Mouse (Mus musculus): ENCODE data around the gene Pi4ka. TPM values are rescaled to one million over a fixed set of nuclear protein-coding genes. Genes with fewer than 3 reads are reported as not detected.

Gene Pi4ka
- polyA plus RNA-seq, 1 experiment from 2014 or later: 33.6 TPM

GRCm38 (mm10) chr16:17257359-17257821, 148.7 kb downstream of the Pi4ka start:
- DNase-seq (ENCODE audit: low spot score): no peak
- Histone ChIP-seq H3K36me3 (peaks cover 57% of the 10 kb centered on the region), H3K4me1 (peaks cover 64% of the 10 kb centered on the region), H3K27me3 (ENCODE audit: insufficient read depth, poor library complexity, severe bottlenecking) (no peaks in the 10 kb centered on the region), H3K9me3 (no peaks in the 10 kb centered on the region), H3K27ac (no peak overlapping the region), H3K4me3 (no peak overlapping the region)
- WGBS: 84% methylated on average over 9 of the region's 9 CpGs

- 75% methylated on average over 2 of the region's 2 CpGs for WGBS
- Histone ChIP-seq H3K4me3 (no peak overlapping the region), H3K36me3 (peaks cover 46% of the 10 kb centered on the region), H3K27me3 (ENCODE audit: insufficient read depth, poor library complexity, severe bottlenecking) (no peaks in the 10 kb centered on the region), H3K27ac (peak overlapping the region; percentile 54; the same call in 1 of the 2 replicates), H3K4me1 (peaks cover 72% of the 10 kb centered on the region), H3K9me3 (no peaks in the 10 kb centered on the region)
- no peak for DNase-seq (ENCODE audit: low spot score)
Observed at GRCm38 (mm10) chr16:17255270-17255669, 150.8 kb downstream of the Pi4ka start.

- 17% methylated on average over 4 of the region's 4 CpGs for WGBS
- no peak for DNase-seq (ENCODE audit: low spot score)
- Histone ChIP-seq H3K36me3 (peaks cover 35% of the 10 kb centered on the region), H3K27me3 (ENCODE audit: insufficient read depth, poor library complexity, severe bottlenecking) (no peaks in the 10 kb centered on the region), H3K9me3 (no peaks in the 10 kb centered on the region), H3K4me3 (peak overlapping the region; percentile 20), H3K4me1 (peaks cover 80% of the 10 kb centered on the region), H3K27ac (peak overlapping the region; percentile 54)
Observed at GRCm38 (mm10) chr16:17254005-17254597, 152.0 kb downstream of the Pi4ka start.

GRCm38 (mm10) chr16:17252841-17253240, 153.3 kb downstream of the Pi4ka start:
- H3K4me1 ChIP-seq: peaks cover 78% of the 10 kb centered on the region
- peak overlapping the region; percentile 72 for H3K27ac ChIP-seq
- H3K36me3 ChIP-seq: peaks cover 23% of the 10 kb centered on the region
- H3K4me3 ChIP-seq: peak overlapping the region; percentile 8; the same call in 1 of the 2 replicates
- H3K9me3 ChIP-seq: no peaks in the 10 kb centered on the region
- H3K27me3 ChIP-seq (ENCODE audit: insufficient read depth, poor library complexity, severe bottlenecking): no peaks in the 10 kb centered on the region
- WGBS: 47% methylated on average over 7 of the region's 7 CpGs
- no peak for DNase-seq (ENCODE audit: low spot score)

- peaks cover 78% of the 10 kb centered on the region for H3K4me1 ChIP-seq
- no peak overlapping the region for H3K4me3 ChIP-seq
- DNase-seq (ENCODE audit: low spot score): peak; percentile 86
- no peaks in the 10 kb centered on the region for H3K9me3 ChIP-seq
- WGBS: 65% methylated on average over 3 of the region's 3 CpGs
- peak overlapping the region; percentile 72; the same call in 1 of the 2 replicates for H3K27ac ChIP-seq
- peaks cover 16% of the 10 kb centered on the region for H3K36me3 ChIP-seq
- H3K27me3 ChIP-seq (ENCODE audit: insufficient read depth, poor library complexity, severe bottlenecking): no peaks in the 10 kb centered on the region
Observed at GRCm38 (mm10) chr16:17252086-17252726, 153.9 kb downstream of the Pi4ka start.

- Histone ChIP-seq H3K27me3 (ENCODE audit: insufficient read depth, poor library complexity, severe bottlenecking) (no peaks in the 10 kb centered on the region), H3K36me3 (peaks cover 10% of the 10 kb centered on the region), H3K9me3 (no peaks in the 10 kb centered on the region), H3K4me1 (peaks cover 76% of the 10 kb centered on the region), H3K27ac (peak overlapping the region; percentile 72; the same call in 1 of the 2 replicates), H3K4me3 (no peak overlapping the region)
- no peak for DNase-seq (ENCODE audit: low spot score)
- 63% methylated on average over 3 of the region's 3 CpGs for WGBS
Observed at GRCm38 (mm10) chr16:17251539-17251938, 154.6 kb downstream of the Pi4ka start.

- Histone ChIP-seq H3K27ac (0 out of 2 replicates have a peak overlapping the region, but pooled peaks have one; percentile 30), H3K27me3 (ENCODE audit: insufficient read depth, poor library complexity, severe bottlenecking) (no peaks in the 10 kb centered on the region), H3K9me3 (no peaks in the 10 kb centered on the region), H3K4me1 (peaks cover 71% of the 10 kb centered on the region), H3K36me3 (no peaks in the 10 kb centered on the region), H3K4me3 (no peak overlapping the region)
- no peak for DNase-seq (ENCODE audit: low spot score)
- 10% methylated on average over 6 of the region's 6 CpGs for WGBS
Observed at GRCm38 (mm10) chr16:17249135-17249534, 157.0 kb downstream of the Pi4ka start.

GRCm38 (mm10) chr16:17247727-17248126, 158.4 kb downstream of the Pi4ka start:
- DNase-seq (ENCODE audit: low spot score): no peak

GRCm38 (mm10) chr16:17244996-17245395, 161.1 kb downstream of the Pi4ka start:
- Histone ChIP-seq H3K27ac (no peak overlapping the region), H3K9me3 (no peaks in the 10 kb centered on the region), H3K27me3 (ENCODE audit: insufficient read depth, poor library complexity, severe bottlenecking) (no peaks in the 10 kb centered on the region), H3K4me3 (no peak overlapping the region), H3K36me3 (no peaks in the 10 kb centered on the region), H3K4me1 (peaks cover 53% of the 10 kb centered on the region)
- no peak for DNase-seq (ENCODE audit: low spot score)
- 76% methylated on average over 1 of the region's 1 CpGs for WGBS

More at GRCm38 (mm10) chr16:17247727-17248126, 158.4 kb downstream of the Pi4ka start:
- no peaks in the 10 kb centered on the region for H3K27me3 ChIP-seq (ENCODE audit: insufficient read depth, poor library complexity, severe bottlenecking)
- no peaks in the 10 kb centered on the region for H3K9me3 ChIP-seq
- 61% methylated on average over 4 of the region's 4 CpGs for WGBS
- 0 out of 2 replicates have a peak overlapping the region, but pooled peaks have one; percentile 36 for H3K27ac ChIP-seq
- no peak overlapping the region for H3K4me3 ChIP-seq
- no peaks in the 10 kb centered on the region for H3K36me3 ChIP-seq
- peaks cover 67% of the 10 kb centered on the region for H3K4me1 ChIP-seq

GRCm38 (mm10) chr16:17243731-17244130, 162.4 kb downstream of the Pi4ka start:
- H3K4me3 ChIP-seq: no peak overlapping the region
- no peaks in the 10 kb centered on the region for H3K36me3 ChIP-seq
- WGBS: 32% methylated on average over 1 of the region's 1 CpGs
- no peaks in the 10 kb centered on the region for H3K9me3 ChIP-seq
- H3K27ac ChIP-seq: no peak overlapping the region
- H3K4me1 ChIP-seq: peaks cover 53% of the 10 kb centered on the region
- no peaks in the 10 kb centered on the region for H3K27me3 ChIP-seq (ENCODE audit: insufficient read depth, poor library complexity, severe bottlenecking)
- no peak for DNase-seq (ENCODE audit: low spot score)

- Histone ChIP-seq H3K27ac (peak overlapping the region; percentile 29; the same call in 1 of the 2 replicates), H3K4me1 (peaks cover 72% of the 10 kb centered on the region)
- WGBS: 62% methylated on average over 2 of the region's 2 CpGs
Observed at GRCm38 (mm10) chr16:17239409-17239808, 166.7 kb downstream of the Pi4ka start.

GRCm38 (mm10) chr16:17237634-17238033, 168.5 kb downstream of the Pi4ka start:
- H3K4me1 ChIP-seq: peaks cover 69% of the 10 kb centered on the region
- 47% methylated on average over 3 of the region's 3 CpGs for WGBS
- no peak for DNase-seq (ENCODE audit: low spot score)
- H3K27ac ChIP-seq: no peak overlapping the region
- H3K4me3 ChIP-seq: no peak overlapping the region
- no peaks in the 10 kb centered on the region for H3K36me3 ChIP-seq
- no peaks in the 10 kb centered on the region for H3K9me3 ChIP-seq
- H3K27me3 ChIP-seq (ENCODE audit: insufficient read depth, poor library complexity, severe bottlenecking): no peaks in the 10 kb centered on the region

More at GRCm38 (mm10) chr16:17239409-17239808, 166.7 kb downstream of the Pi4ka start:
- Histone ChIP-seq H3K4me3 (no peak overlapping the region), H3K36me3 (no peaks in the 10 kb centered on the region), H3K27me3 (ENCODE audit: insufficient read depth, poor library complexity, severe bottlenecking) (no peaks in the 10 kb centered on the region), H3K9me3 (no peaks in the 10 kb centered on the region)
- no peak for DNase-seq (ENCODE audit: low spot score)

- Histone ChIP-seq H3K4me3 (peak overlapping the region; percentile 93), H3K9me3 (no peaks in the 10 kb centered on the region), H3K27me3 (ENCODE audit: insufficient read depth, poor library complexity, severe bottlenecking) (no peaks in the 10 kb centered on the region), H3K27ac (peak overlapping the region; percentile 98), H3K4me1 (peaks cover 62% of the 10 kb centered on the region), H3K36me3 (no peaks in the 10 kb centered on the region)
- DNase-seq (ENCODE audit: low spot score): no peak
- 43% methylated on average over 9 of the region's 9 CpGs for WGBS
Observed at GRCm38 (mm10) chr16:17234916-17235665, 171.0 kb downstream of the Pi4ka start.

Data from heart, embryonic 10.5 days (tissue).